Mouse (Mus musculus): Measurements from ENCODE around the gene Dmpk.

- no peak for TF ChIP-seq CTCF (conservative IDR thresholded peaks at IDR 0.05; ENCODE audit: insufficient read depth, insufficient read length, low read depth, low read length)
- TF ChIP-seq POLR2A (IDR thresholded peaks at IDR 0.05; ENCODE audit: low read depth, low read length), result no peak
These were observed 53.2 kb downstream of the Dmpk start for GRCm38 (mm10) chr7:19136673-19137334.

All from kidney, adult 2 months (tissue).